Mouse (Mus musculus): ENCODE measurements around the gene Zbtb38.

The Zbtb38 gene

GRCm38 (mm10) chr9:96638508-96638907 lies 114.1 kb downstream of the Zbtb38 start:
- DNase-seq (ENCODE audit: low spot score): no peak

- DNase-seq (ENCODE audit: low spot score): no peak
Observed at GRCm38 (mm10) chr9:96637157-96637548, 115.5 kb downstream of the Zbtb38 start.

GRCm38 (mm10) chr9:96636423-96637156 lies 116.0 kb downstream of the Zbtb38 start:
- DNase-seq (ENCODE audit: low spot score): no peak

- DNase-seq (ENCODE audit: low spot score): no peak
Observed at GRCm38 (mm10) chr9:96635899-96636298, 116.7 kb downstream of the Zbtb38 start.

GRCm38 (mm10) chr9:96635176-96635575 lies 117.5 kb downstream of the Zbtb38 start:
- no peak for DNase-seq (ENCODE audit: low spot score)

- no peak for DNase-seq (ENCODE audit: low spot score)
Observed at GRCm38 (mm10) chr9:96633771-96634170, 118.9 kb downstream of the Zbtb38 start.
